Mouse (Mus musculus): ENCODE results near the gene Evpl. TPM values are rescaled to one million over a fixed set of nuclear protein-coding genes. Genes with fewer than 3 reads are reported as not detected.

The Evpl gene
- 1.1 and 1.2 TPM in 2 replicates for polyA plus RNA-seq (2014; fragmentation: Nextera tagmentation; extraction: Ambion mirVana)

DNA sequence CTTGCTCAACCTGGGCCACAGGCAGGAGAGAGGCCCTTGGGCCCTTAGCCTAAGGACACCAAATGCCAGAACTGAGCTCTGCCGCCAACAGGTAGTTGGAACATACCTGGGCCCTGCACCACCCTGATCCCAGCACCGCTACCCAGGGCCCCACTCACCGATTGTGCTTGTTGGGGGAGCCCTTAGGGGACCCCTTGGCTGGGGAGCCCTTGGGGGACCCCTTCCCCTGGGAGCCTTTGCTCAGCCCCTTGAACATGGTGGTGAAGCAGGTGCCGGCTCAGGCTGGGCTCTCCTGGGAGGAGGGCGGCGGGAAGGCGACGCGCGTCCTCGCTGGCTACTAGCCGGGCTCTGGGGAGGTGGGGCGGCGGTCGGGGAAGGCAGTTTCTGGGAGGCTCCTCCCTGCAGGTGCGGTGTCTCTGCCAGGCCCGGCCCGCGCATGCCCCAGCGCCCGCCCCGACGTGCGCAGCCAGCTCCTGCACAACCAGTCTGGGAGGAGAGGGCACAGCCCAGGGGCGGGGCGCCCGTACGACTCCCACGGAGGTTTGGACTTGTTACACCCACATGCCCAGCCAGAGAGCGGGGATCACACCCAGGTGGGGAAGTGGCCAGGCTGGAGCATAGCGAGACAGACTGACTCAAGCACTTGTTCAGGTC, at the start of gene Evpl:
Gene Evpl, minus strand, starts transcription at position 336 of the 654 bp plus-strand sequence.
- H3K4me3 ChIP-seq (ENCODE audit: low read depth, low read length) = 0 out of 2 replicates have a peak within 1 kb of the TSS, but pooled peaks have one; percentile 3
- H3K27ac ChIP-seq (replicated peaks; ENCODE audit: low read depth, low read length) = no peak within 1 kb of the TSS
- H3K9ac ChIP-seq (ENCODE audit: low read length) = peak within 1 kb of the TSS; percentile 30; the same call in 1 of the 2 replicates
- H3K27me3 ChIP-seq (ENCODE audit: control insufficient read depth, insufficient read depth, low read length) = peaks cover 18% of the 10 kb centered on the region
- no peaks in the 10 kb centered on the region for H3K36me3 ChIP-seq (ENCODE audit: control insufficient read depth, insufficient read depth, low read length)
- H3K4me1 ChIP-seq (ENCODE audit: control insufficient read depth, insufficient read depth, low read length) = peaks cover 19% of the 10 kb centered on the region
- no peaks in the 10 kb centered on the region for H3K9me3 ChIP-seq (ENCODE audit: control insufficient read depth, low read length)
- peak within 1 kb of the TSS; percentile 17; the same call in 1 of the 2 replicates for H3K4me2 ChIP-seq (ENCODE audit: low read depth, severe bottlenecking)
- no peak for DNase-seq (ENCODE audit: low spot score)
- WGBS = 14% methylated on average over 31 of the region's 31 CpGs
- no peak for ATAC-seq (ENCODE audit: insufficient number of reproducible peaks, low FRiP score, low TSS enrichment, low read depth)

DNA sequence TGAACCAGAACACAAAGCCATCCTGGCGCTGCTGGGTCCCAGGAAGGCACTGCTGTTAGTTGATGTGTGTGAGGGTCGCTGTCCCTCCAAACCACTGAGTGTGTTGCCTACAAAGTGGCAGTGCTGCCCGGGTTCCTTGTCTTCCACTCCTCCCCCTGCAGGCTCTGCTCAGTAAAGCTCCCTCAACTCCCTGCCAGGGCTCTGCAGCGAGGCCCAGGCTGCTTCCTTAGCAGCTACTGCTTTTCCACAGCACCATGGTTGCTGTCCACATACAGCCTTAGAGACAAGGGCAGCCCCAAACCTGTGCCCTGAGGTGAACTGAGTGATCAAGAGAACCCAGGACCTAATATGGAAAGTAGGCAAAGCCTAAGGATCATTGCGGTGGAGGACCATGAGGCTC, 49.5 kb upstream of the Evpl start:
- no peak overlapping the region for H3K4me3 ChIP-seq (ENCODE audit: low read depth, low read length)
- no peak overlapping the region for H3K9ac ChIP-seq (ENCODE audit: low read length)
- WGBS = 80% methylated on average over 5 of the region's 5 CpGs
- no peaks in the 10 kb centered on the region for H3K9me3 ChIP-seq (ENCODE audit: control insufficient read depth, low read length)
- peaks cover 28% of the 10 kb centered on the region for H3K27me3 ChIP-seq (ENCODE audit: control insufficient read depth, insufficient read depth, low read length)
- no peak for DNase-seq (ENCODE audit: low spot score)
- H3K4me2 ChIP-seq (ENCODE audit: low read depth, severe bottlenecking) = no peak overlapping the region
- H3K27ac ChIP-seq (replicated peaks; ENCODE audit: low read depth, low read length) = no peak overlapping the region
- no peaks in the 10 kb centered on the region for H3K4me1 ChIP-seq (ENCODE audit: control insufficient read depth, insufficient read depth, low read length)
- peaks cover 7% of the 10 kb centered on the region; the same call in 1 of the 2 replicates for H3K36me3 ChIP-seq (ENCODE audit: control insufficient read depth, insufficient read depth, low read length)
- ATAC-seq (ENCODE audit: insufficient number of reproducible peaks, low FRiP score, low TSS enrichment, low read depth) = no peak

DNA sequence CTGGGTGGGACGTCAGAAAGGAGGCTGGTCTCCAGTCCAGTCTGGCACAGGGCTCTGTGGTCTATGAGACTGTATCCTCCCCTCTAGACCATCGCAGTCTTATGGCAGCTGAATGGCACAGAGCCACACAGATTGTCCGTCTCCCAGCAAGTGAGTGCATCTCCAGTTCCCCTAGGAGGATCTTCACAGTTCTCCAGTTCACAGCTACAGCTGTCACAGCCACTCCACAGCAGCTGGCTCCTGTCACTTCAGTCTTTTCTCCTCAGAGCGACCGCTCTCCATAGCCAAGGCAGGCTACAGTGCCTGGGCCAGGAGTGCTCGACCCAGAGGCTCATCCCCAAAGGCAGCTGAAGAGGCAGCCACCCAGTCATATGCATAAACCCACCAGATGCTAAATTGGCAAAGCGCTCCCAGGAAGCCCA, 47.9 kb upstream of the Evpl start:
- no peak overlapping the region for H3K27ac ChIP-seq (replicated peaks; ENCODE audit: low read depth, low read length)
- H3K36me3 ChIP-seq (ENCODE audit: control insufficient read depth, insufficient read depth, low read length) = peaks cover 3% of the 10 kb centered on the region; the same call in 1 of the 2 replicates
- H3K27me3 ChIP-seq (ENCODE audit: control insufficient read depth, insufficient read depth, low read length) = peaks cover 44% of the 10 kb centered on the region
- no peaks in the 10 kb centered on the region for H3K9me3 ChIP-seq (ENCODE audit: control insufficient read depth, low read length)
- no peak overlapping the region for H3K4me2 ChIP-seq (ENCODE audit: low read depth, severe bottlenecking)
- H3K4me3 ChIP-seq (ENCODE audit: low read depth, low read length) = no peak overlapping the region
- no peak overlapping the region for H3K9ac ChIP-seq (ENCODE audit: low read length)
- no peak for DNase-seq (ENCODE audit: low spot score)
- peaks cover 4% of the 10 kb centered on the region; the same call in 1 of the 2 replicates for H3K4me1 ChIP-seq (ENCODE audit: control insufficient read depth, insufficient read depth, low read length)
- WGBS = 74% methylated on average over 7 of the region's 7 CpGs
- no peak for ATAC-seq (ENCODE audit: insufficient number of reproducible peaks, low FRiP score, low TSS enrichment, low read depth)

DNA sequence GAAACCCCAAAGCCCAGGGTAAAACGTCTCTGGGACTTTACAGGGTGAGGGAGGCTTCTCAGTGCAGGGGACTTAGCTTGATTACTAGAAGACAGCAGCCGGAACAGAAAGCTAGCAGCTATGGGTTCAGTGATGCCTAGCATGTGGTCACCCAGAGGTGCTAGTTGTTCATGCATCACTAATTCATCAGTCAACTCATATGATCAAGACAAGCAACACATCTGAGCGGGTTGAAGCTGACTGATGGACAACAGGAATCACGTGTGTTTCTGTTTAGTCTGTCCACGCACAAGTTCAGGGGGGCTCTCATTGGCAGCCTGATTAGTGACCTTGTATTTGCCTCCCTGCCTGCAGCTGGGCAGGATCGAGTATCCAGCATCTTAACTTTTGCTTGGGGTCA, 46.1 kb upstream of the Evpl start:
- 41% methylated on average over 6 of the region's 6 CpGs for WGBS
- Histone ChIP-seq H3K4me1 (ENCODE audit: control insufficient read depth, insufficient read depth, low read length) (peaks cover 4% of the 10 kb centered on the region; the same call in 1 of the 2 replicates), H3K9me3 (ENCODE audit: control insufficient read depth, low read length) (no peaks in the 10 kb centered on the region), H3K36me3 (ENCODE audit: control insufficient read depth, insufficient read depth, low read length) (peaks cover 3% of the 10 kb centered on the region; the same call in 1 of the 2 replicates), H3K27me3 (ENCODE audit: control insufficient read depth, insufficient read depth, low read length) (peaks cover 53% of the 10 kb centered on the region), H3K9ac (ENCODE audit: low read length) (no peak overlapping the region), H3K27ac (replicated peaks; ENCODE audit: low read depth, low read length) (no peak overlapping the region), H3K4me2 (ENCODE audit: low read depth, severe bottlenecking) (no peak overlapping the region), H3K4me3 (ENCODE audit: low read depth, low read length) (no peak overlapping the region)
- ATAC-seq (ENCODE audit: insufficient number of reproducible peaks, low FRiP score, low TSS enrichment, low read depth) (no peak), DNase-seq (ENCODE audit: low spot score) (no peak)

DNA sequence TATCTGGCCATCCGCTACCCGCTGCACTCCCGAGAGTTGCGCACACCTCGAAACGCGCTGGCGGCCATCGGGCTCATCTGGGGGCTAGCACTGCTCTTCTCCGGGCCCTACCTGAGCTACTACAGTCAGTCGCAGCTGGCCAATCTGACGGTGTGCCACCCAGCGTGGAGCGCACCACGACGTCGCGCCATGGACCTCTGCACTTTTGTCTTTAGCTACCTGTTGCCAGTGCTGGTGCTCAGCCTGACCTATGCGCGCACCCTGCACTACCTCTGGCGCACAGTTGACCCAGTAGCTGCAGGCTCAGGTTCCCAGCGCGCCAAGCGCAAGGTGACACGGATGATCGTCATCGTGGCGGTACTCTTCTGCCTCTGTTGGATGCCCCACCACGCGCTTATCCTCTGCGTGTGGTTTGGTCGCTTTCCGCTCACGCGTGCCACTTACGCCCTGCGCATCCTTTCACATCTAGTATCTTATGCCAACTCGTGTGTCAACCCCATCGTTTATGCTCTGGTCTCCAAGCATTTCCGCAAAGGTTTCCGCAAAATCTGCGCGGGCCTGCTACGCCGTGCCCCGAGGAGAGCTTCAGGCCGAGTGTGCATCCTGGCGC, 45.1 kb upstream of the Evpl start:
- no peak overlapping the region for H3K4me2 ChIP-seq (ENCODE audit: low read depth, severe bottlenecking)

DNA sequence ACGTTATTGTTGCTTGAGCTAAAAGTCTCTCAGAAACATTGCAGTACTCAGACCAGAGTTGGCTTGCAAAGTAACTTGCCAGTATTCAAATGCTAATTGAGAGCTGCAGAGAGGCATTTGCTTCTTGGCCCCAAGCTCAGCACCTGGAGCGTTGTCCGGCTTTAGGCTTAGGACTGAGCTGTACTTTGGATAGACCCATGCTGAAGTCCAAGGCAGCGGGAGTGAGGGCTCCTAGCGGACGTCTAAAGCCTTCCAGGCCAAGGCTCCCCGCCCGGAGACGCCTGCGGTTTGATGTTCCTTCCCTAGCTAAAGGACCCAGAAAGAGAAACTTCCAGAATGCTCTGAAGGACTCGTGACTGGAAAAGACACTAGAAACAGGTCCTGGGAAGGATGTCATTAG, 44.2 kb upstream of the Evpl start:
- under 1% methylated on average over 11 of the region's 11 CpGs for WGBS
- ATAC-seq (ENCODE audit: insufficient number of reproducible peaks, low FRiP score, low TSS enrichment, low read depth) = no peak
- peak; percentile 57 for DNase-seq (ENCODE audit: low spot score)
- no peak overlapping the region for H3K9ac ChIP-seq (ENCODE audit: low read length)
- H3K27me3 ChIP-seq (ENCODE audit: control insufficient read depth, insufficient read depth, low read length) = peaks cover 53% of the 10 kb centered on the region
- H3K4me3 ChIP-seq (ENCODE audit: low read depth, low read length) = no peak overlapping the region
- no peaks in the 10 kb centered on the region for H3K9me3 ChIP-seq (ENCODE audit: control insufficient read depth, low read length)
- no peak overlapping the region for H3K27ac ChIP-seq (replicated peaks; ENCODE audit: low read depth, low read length)
- H3K4me2 ChIP-seq (ENCODE audit: low read depth, severe bottlenecking) = no peak overlapping the region
- no peaks in the 10 kb centered on the region for H3K36me3 ChIP-seq (ENCODE audit: control insufficient read depth, insufficient read depth, low read length)
- H3K4me1 ChIP-seq (ENCODE audit: control insufficient read depth, insufficient read depth, low read length) = peaks cover 4% of the 10 kb centered on the region; the same call in 1 of the 2 replicates

More for the DNA sequence above, 45.1 kb upstream of the Evpl start:
- H3K27me3 ChIP-seq (ENCODE audit: control insufficient read depth, insufficient read depth, low read length) = peaks cover 53% of the 10 kb centered on the region
- 10% methylated on average over 48 of the region's 48 CpGs for WGBS
- ATAC-seq (ENCODE audit: insufficient number of reproducible peaks, low FRiP score, low TSS enrichment, low read depth) (no peak), DNase-seq (ENCODE audit: low spot score) (peak; percentile 33)
- peaks cover 4% of the 10 kb centered on the region; the same call in 1 of the 2 replicates for H3K4me1 ChIP-seq (ENCODE audit: control insufficient read depth, insufficient read depth, low read length)
- peaks cover under 1% of the 10 kb centered on the region; the same call in 1 of the 2 replicates for H3K36me3 ChIP-seq (ENCODE audit: control insufficient read depth, insufficient read depth, low read length)
- H3K4me3 ChIP-seq (ENCODE audit: low read depth, low read length) = no peak overlapping the region
- no peak overlapping the region for H3K9ac ChIP-seq (ENCODE audit: low read length)
- no peaks in the 10 kb centered on the region for H3K9me3 ChIP-seq (ENCODE audit: control insufficient read depth, low read length)
- H3K27ac ChIP-seq (replicated peaks; ENCODE audit: low read depth, low read length) = no peak overlapping the region

DNA sequence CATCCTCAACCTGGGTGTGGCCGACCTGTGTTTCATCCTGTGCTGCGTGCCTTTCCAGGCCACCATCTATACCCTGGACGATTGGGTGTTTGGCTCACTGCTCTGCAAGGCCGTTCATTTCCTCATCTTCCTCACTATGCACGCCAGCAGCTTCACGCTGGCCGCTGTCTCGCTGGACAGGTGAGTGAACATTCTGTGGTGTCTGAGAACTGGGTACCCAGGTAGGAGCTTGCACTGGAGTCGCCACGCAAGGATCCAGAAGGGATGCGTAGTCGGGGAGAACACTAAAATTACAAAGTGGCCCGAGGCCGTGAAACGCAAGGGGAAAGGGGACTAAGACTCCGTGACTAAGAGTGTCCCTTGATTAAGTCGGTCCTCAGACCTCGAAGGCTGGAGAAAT, 43.8 kb upstream of the Evpl start:
- no peaks in the 10 kb centered on the region for H3K9me3 ChIP-seq (ENCODE audit: control insufficient read depth, low read length)
- H3K27me3 ChIP-seq (ENCODE audit: control insufficient read depth, insufficient read depth, low read length) = peaks cover 53% of the 10 kb centered on the region
- no peak for ATAC-seq (ENCODE audit: insufficient number of reproducible peaks, low FRiP score, low TSS enrichment, low read depth)
- H3K36me3 ChIP-seq (ENCODE audit: control insufficient read depth, insufficient read depth, low read length) = no peaks in the 10 kb centered on the region
- H3K9ac ChIP-seq (ENCODE audit: low read length) = no peak overlapping the region
- no peak overlapping the region for H3K27ac ChIP-seq (replicated peaks; ENCODE audit: low read depth, low read length)
- H3K4me2 ChIP-seq (ENCODE audit: low read depth, severe bottlenecking) = peak overlapping the region; percentile 41
- peaks cover 4% of the 10 kb centered on the region; the same call in 1 of the 2 replicates for H3K4me1 ChIP-seq (ENCODE audit: control insufficient read depth, insufficient read depth, low read length)
- H3K4me3 ChIP-seq (ENCODE audit: low read depth, low read length) = peak overlapping the region; percentile 19
- DNase-seq (ENCODE audit: low spot score) = peak; percentile 40
- 2% methylated on average over 18 of the region's 18 CpGs for WGBS

DNA sequence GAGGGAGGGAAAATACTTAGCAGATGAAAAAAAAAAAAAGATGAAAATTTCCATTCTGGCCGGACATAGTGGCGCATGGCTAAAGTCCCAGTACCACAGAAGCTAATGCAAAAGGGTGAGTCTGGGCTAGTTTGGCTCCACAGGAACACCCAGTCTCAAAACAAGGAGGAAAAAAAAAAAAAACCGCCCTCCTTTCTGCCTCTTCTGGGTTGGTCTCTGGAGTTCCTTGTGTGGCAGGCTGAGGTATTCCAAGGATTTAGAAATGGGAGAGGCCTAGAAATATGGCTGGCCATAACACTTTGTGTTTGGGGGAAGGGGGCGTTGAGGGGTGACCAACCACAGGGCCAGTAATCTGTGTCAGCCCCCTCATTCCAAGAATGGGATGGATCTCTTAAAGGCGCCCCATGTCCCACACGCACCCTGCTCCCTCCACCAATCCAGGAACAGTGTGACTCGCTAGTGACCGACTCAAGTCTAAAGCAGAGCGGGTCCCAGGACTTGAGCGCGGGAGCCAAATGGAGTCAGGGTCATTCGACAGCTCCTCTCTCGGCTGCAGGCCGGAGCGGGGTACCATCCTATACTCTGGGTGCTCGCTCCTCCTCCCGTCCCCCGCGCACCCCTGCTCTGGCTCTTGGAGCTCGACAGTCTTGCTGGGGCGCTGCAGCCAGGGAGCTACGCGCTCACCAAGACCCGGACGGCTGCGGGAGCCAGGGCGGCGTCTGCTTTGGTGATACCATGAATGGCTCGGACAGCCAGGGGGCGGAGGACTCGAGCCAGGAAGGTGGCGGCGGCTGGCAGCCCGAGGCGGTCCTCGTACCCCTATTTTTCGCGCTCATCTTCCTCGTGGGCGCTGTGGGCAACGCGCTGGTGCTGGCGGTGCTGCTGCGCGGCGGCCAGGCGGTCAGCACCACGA, 43.1 kb upstream of the Evpl start, which contains the start of gene Galr2:
Gene Galr2, plus strand, starts transcription at position 189 of the 913 bp plus-strand sequence.
- Histone ChIP-seq H3K9me3 (ENCODE audit: control insufficient read depth, low read length) (no peaks in the 10 kb centered on the region), H3K9ac (ENCODE audit: low read length) (no peak within 1 kb of the TSS), H3K27ac (replicated peaks; ENCODE audit: low read depth, low read length) (no peak within 1 kb of the TSS), H3K27me3 (ENCODE audit: control insufficient read depth, insufficient read depth, low read length) (peaks cover 53% of the 10 kb centered on the region), H3K4me3 (ENCODE audit: low read depth, low read length) (peak within 1 kb of the TSS; percentile 19), H3K4me2 (ENCODE audit: low read depth, severe bottlenecking) (peak within 1 kb of the TSS; percentile 41), H3K36me3 (ENCODE audit: control insufficient read depth, insufficient read depth, low read length) (no peaks in the 10 kb centered on the region), H3K4me1 (ENCODE audit: control insufficient read depth, insufficient read depth, low read length) (peaks cover 4% of the 10 kb centered on the region; the same call in 1 of the 2 replicates)
- DNase-seq (ENCODE audit: low spot score) = peak; percentile 58
- ATAC-seq (ENCODE audit: insufficient number of reproducible peaks, low FRiP score, low TSS enrichment, low read depth) = no peak
- WGBS = 5% methylated on average over 48 of the region's 48 CpGs
